Mouse (Mus musculus): ENCODE results near the gene Zbtb4. TPM values are rescaled to one million over a fixed set of nuclear protein-coding genes. Genes with fewer than 3 reads are reported as not detected.

Zbtb4 gene
- total and polyA plus RNA-seq, 3 experiments: 2.4 to 2.7 TPM; not detected in 1

- Histone ChIP-seq H3K4me3 (ENCODE audit: control insufficient read depth in 1 of 2, insufficient read depth in 1 of 2, low read depth in 2 of 2, low read length in 2 of 2) (no peak overlapping the region), H3K4me1 (ENCODE audit: control insufficient read depth in 1 of 2, insufficient read depth in 2 of 2, low read length in 2 of 2) (peaks cover 16 to 26% of the 10 kb centered on the region in 2 experiments), H3K27me3 (ENCODE audit: control insufficient read depth in 1 of 2, insufficient read depth in 2 of 2, low read length in 2 of 2) (no peaks in the 10 kb centered on the region), H3K9me3 (replicated peaks; ENCODE audit: insufficient read depth, low read length) (no peaks in the 10 kb centered on the region), H3K9ac (ENCODE audit: control insufficient read depth, low read depth, low read length, poor library complexity, severe bottlenecking) (no peak overlapping the region), H3K27ac (ENCODE audit: control insufficient read depth, low read depth, low read length) (no peak overlapping the region), H3K36me3 (ENCODE audit: control insufficient read depth in 1 of 2, insufficient read depth in 2 of 2, low read length in 2 of 2) (peaks cover 0 to 47% of the 10 kb centered on the region in 2 experiments; a peak in 2 of 4 replicates), H3K79me2 (ENCODE audit: control insufficient read depth, insufficient read depth, low read length, poor library complexity) (peaks cover 58% of the 10 kb centered on the region)
- DNase-seq (ENCODE audit: low read depth, low spot score): peak; percentile 83
- TF ChIP-seq ZC3H11A (IDR thresholded peaks at IDR 0.05; ENCODE audit: low read depth, low read length): peak; percentile 18; the same call in 1 of the 2 replicates
- peak; percentile 43 for TF ChIP-seq SMC3 (IDR thresholded peaks at IDR 0.05; ENCODE audit: low read depth, low read length)
- TF ChIP-seq POLR2AphosphoS2 (IDR thresholded peaks at IDR 0.05; ENCODE audit: low read length): no peak
- no peak for TF ChIP-seq POLR2A (IDR thresholded peaks at IDR 0.05; ENCODE audit: control insufficient read depth in 1 of 2, insufficient read depth in 1 of 2, low read depth in 1 of 2, low read length in 2 of 2, poor library complexity in 1 of 2)
- TF ChIP-seq RAD21 (IDR thresholded peaks at IDR 0.05; ENCODE audit: low read depth, low read length): peak; percentile 38
- 0 out of 2 replicates have a peak, but pooled peaks have one; percentile 28 for TF ChIP-seq TBP (IDR thresholded peaks at IDR 0.05; ENCODE audit: low read depth, low read length)
- TF ChIP-seq ZNF384 (IDR thresholded peaks at IDR 0.05; ENCODE audit: low read depth, low read length): peak; percentile 80
- peak; percentile 64; the same call in 1 of the 2 replicates for TF ChIP-seq MYC (IDR thresholded peaks at IDR 0.05; ENCODE audit: low read depth, low read length)
- peak; percentile 8 to 70 (median 42); a peak in 4 of 6 replicates for TF ChIP-seq CTCF (IDR thresholded peaks at IDR 0.05 in 2 of 3, conservative IDR thresholded peaks at IDR 0.05 in 1 of 3; ENCODE audit: control insufficient read depth in 1 of 3, insufficient read depth in 1 of 3, low read depth in 2 of 3, low read length in 3 of 3, poor library complexity in 1 of 3, severe bottlenecking in 1 of 3)
- TF ChIP-seq ETS1 (IDR thresholded peaks at IDR 0.05; ENCODE audit: low read depth, low read length): peak; percentile 48; the same call in 1 of the 2 replicates
Observed at GRCm38 (mm10) chr11:69754701-69755100, 11.0 kb upstream of the Zbtb4 start.

GRCm38 (mm10) chr11:69757303-69758089, 8.2 kb upstream of the Zbtb4 start:
- no peaks in the 10 kb centered on the region for H3K9me3 ChIP-seq (replicated peaks; ENCODE audit: insufficient read depth, low read length)
- H3K27ac ChIP-seq (ENCODE audit: control insufficient read depth, low read depth, low read length): peak overlapping the region; percentile 91
- peaks cover 47% of the 10 kb centered on the region for H3K79me2 ChIP-seq (ENCODE audit: control insufficient read depth, insufficient read depth, low read length, poor library complexity)
- peaks cover 15 to 29% of the 10 kb centered on the region in 2 experiments for H3K4me1 ChIP-seq (ENCODE audit: control insufficient read depth in 1 of 2, insufficient read depth in 2 of 2, low read length in 2 of 2)
- H3K36me3 ChIP-seq (ENCODE audit: control insufficient read depth in 1 of 2, insufficient read depth in 2 of 2, low read length in 2 of 2): peaks cover 0 to 37% of the 10 kb centered on the region in 2 experiments; a peak in 2 of 4 replicates
- peak overlapping the region; percentile 85 to 92 for H3K4me3 ChIP-seq (ENCODE audit: control insufficient read depth in 1 of 2, insufficient read depth in 1 of 2, low read depth in 2 of 2, low read length in 2 of 2)
- DNase-seq (ENCODE audit: low read depth, low spot score): no peak
- H3K9ac ChIP-seq (ENCODE audit: control insufficient read depth, low read depth, low read length, poor library complexity, severe bottlenecking): peak overlapping the region; percentile 88
- no peaks in the 10 kb centered on the region for H3K27me3 ChIP-seq (ENCODE audit: control insufficient read depth in 1 of 2, insufficient read depth in 2 of 2, low read length in 2 of 2)
- TF ChIP-seq POLR2AphosphoS2 (IDR thresholded peaks at IDR 0.05; ENCODE audit: low read length): no peak
- no peak for TF ChIP-seq MYC (IDR thresholded peaks at IDR 0.05; ENCODE audit: low read depth, low read length)
- TF ChIP-seq MXI1 (IDR thresholded peaks at IDR 0.05; ENCODE audit: low read depth, low read length): peak; percentile 71; the same call in 1 of the 2 replicates
- peak in 1 of 2 experiments; percentile 56; a peak in 1 of 4 replicates for TF ChIP-seq EP300 (IDR thresholded peaks at IDR 0.05; ENCODE audit: low read depth in 1 of 2, low read length in 2 of 2)
- TF ChIP-seq GATA1 (IDR thresholded peaks at IDR 0.05; ENCODE audit: low read depth, low read length): peak; percentile 4; the same call in 1 of the 2 replicates
- no peak; the same call in 1 of the 2 replicates for TF ChIP-seq ELF1 (IDR thresholded peaks at IDR 0.05; ENCODE audit: low read depth, low read length)
- peak; percentile 86; the same call in 1 of the 2 replicates for TF ChIP-seq SIN3A (IDR thresholded peaks at IDR 0.05; ENCODE audit: low read length)
- 0 out of 2 replicates have a peak, but pooled peaks have one; percentile 10 for TF ChIP-seq E2F4 (IDR thresholded peaks at IDR 0.05; ENCODE audit: borderline replicate concordance, low read depth, low read length)
- TF ChIP-seq CHD1 (IDR thresholded peaks at IDR 0.05; ENCODE audit: low read depth, low read length): peak; percentile 87
- 0 out of 2 replicates have a peak, but pooled peaks have one; percentile 11 for TF ChIP-seq ETS1 (IDR thresholded peaks at IDR 0.05; ENCODE audit: low read depth, low read length)

All from MEL (cell line).